Mouse (Mus musculus) forebrain, embryonic 11.5 days (tissue): ENCODE data around the gene Cep85l. TPM values are rescaled to one million over a fixed set of nuclear protein-coding genes. Genes with fewer than 3 reads are reported as not detected.

Experiments
- ATAC-seq: fragments of 200-750 bp; cut with Nextera tagmentation; replicated peaks from 2 replicates; pipeline ENCODE4 v1.8.0; 2017; ENCODE audit warnings: moderate TSS enrichment; ENCODE audit not compliant: low FRiP score
- DNase-seq: peaks from one replicate; pipeline ENCODE4 v3.0.0-alpha.2; 2017; ENCODE audit warnings: low spot score
- H3K27ac ChIP-seq: fragments of 300-500 bp; sonication (generic); 2 replicates; pipeline ENCODE4 v1.5.1; 2014; ENCODE audit warnings: low read depth, low read length
- H3K27me3 ChIP-seq: fragments of 300-500 bp; sonication (generic); 2 replicates; pipeline ENCODE4 v1.6.1; 2014; ENCODE audit warnings: mild to moderate bottlenecking, low read length, mixed read lengths; ENCODE audit not compliant: control insufficient read depth, insufficient read depth
- H3K36me3 ChIP-seq: fragments of 300-500 bp; sonication (generic); 2 replicates; pipeline ENCODE4 v1.6.1; 2014; ENCODE audit warnings: mild to moderate bottlenecking, low read length, moderate library complexity, mixed read lengths; ENCODE audit not compliant: control insufficient read depth, insufficient read depth
- H3K4me1 ChIP-seq: fragments of 300-500 bp; sonication (generic); replicated peaks from 2 replicates; pipeline ENCODE4 v1.6.1; 2014; ENCODE audit warnings: low read length, mixed read lengths; ENCODE audit not compliant: control insufficient read depth, insufficient read depth
- H3K4me2 ChIP-seq: fragments of 300-500 bp; sonication (generic); 2 replicates; pipeline ENCODE4 v1.6.1; 2014; ENCODE audit warnings: low read depth, mild to moderate bottlenecking, low read length, moderate library complexity, mixed read lengths; ENCODE audit not compliant: severe bottlenecking
- H3K4me3 ChIP-seq: fragments of 300-500 bp; sonication (generic); 2 replicates; pipeline ENCODE4 v1.5.1; 2014; ENCODE audit warnings: low read depth, low read length
- H3K9ac ChIP-seq: fragments of 300-500 bp; sonication (generic); 2 replicates; pipeline ENCODE4 v1.6.1; 2014; ENCODE audit warnings: low read length
- H3K9me3 ChIP-seq: fragments of 300-500 bp; sonication (generic); 2 replicates; pipeline ENCODE4 v1.6.1; 2016; ENCODE audit warnings: low read length, mixed read lengths; ENCODE audit not compliant: control insufficient read depth
- WGBS: fragments of 180-500 bp; shearing (Covaris S2); extraction: QIAGEN DNeasy Blood & Tissue Kit; methylation state at CpG from one replicate; pipeline ENCODE4 v1.1.7; 2014; 5-methylcytosine and 5-hydroxymethylcytosine counted together
- polyA plus RNA-seq: library from polyadenylated mRNA; unstranded; fragments of >200 nt; fragmentation: Nextera tagmentation; extraction: Ambion mirVana; gene quantifications from 2 replicates; pipeline ENCODE4 v1.2.1, GENCODE M21; 2014

Gene Cep85l
- polyA plus RNA-seq, 1 experiment from 2014 or later, result 4.8 TPM

- Histone ChIP-seq H3K9ac (no peak overlapping the region), H3K4me3 (no peak overlapping the region), H3K4me1 (no peaks in the 10 kb centered on the region), H3K4me2 (no peak overlapping the region), H3K9me3 (no peaks in the 10 kb centered on the region), H3K36me3 (no peaks in the 10 kb centered on the region), H3K27ac (no peak overlapping the region), H3K27me3 (no peaks in the 10 kb centered on the region)
- DNase-seq (no peak), ATAC-seq (no peak)
- WGBS, result 88% methylated on average over 9 of the region's 9 CpGs
Measured at GRCm38 (mm10) chr10:53342166-53342728, 37.5 kb downstream of the Cep85l start.

DNA sequence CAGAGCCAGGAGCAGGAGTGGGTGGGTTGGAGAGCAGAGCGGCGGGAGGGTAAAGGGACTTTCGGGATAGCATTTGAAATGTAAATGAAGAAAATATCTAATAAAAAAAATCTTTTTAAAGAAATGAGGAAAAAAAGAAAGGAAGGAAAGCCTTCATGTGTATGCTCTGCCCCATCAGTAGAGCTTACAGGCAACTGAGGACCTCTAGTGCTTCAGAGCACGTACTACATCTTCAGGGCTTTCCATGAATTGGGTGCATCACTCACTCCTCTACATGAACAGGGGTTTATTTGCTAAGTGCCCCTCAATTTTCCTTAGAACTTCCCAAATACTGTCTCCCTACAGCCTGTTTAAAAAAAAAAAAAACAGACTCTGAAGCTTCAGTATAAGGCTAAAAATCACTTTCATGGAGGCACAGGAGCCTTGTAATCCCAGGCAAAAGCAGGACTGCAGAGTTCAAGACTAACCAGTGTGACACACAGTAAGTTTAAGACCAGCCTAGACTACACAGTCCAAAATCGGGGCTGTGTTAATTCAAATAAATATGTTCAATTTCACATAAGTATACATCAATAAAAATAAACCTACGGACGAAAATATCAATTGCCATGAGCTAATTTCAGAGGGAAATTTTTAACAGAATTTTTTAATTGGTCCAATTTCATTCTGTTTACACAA is 38.3 kb downstream of the Cep85l start:
- WGBS, result 76% methylated on average over 7 of the region's 7 CpGs

DNA sequence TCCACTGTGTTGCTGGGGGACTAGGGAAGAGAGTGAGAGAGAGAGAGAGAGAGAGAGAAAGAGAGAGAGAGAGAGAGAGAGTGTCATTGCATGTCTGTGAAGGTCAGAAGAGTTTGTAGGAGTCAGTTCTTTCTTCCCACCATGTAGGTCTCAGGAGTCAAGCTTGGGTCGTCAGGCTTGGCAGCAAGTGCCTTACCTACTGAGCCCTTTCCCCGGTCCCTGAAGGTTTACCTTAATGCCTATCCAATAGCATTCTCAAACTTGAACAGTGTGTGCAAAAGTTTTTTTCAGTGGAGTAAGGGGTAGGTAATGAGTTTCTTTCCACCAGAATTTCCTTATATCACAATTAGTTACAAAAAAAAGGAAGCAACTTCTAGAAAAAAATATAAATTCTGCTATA is 40.7 kb downstream of the Cep85l start:
- WGBS, result 73% methylated on average over 2 of the region's 2 CpGs
- Histone ChIP-seq H3K27ac (no peak overlapping the region), H3K4me2 (no peak overlapping the region), H3K36me3 (no peaks in the 10 kb centered on the region), H3K9me3 (no peaks in the 10 kb centered on the region), H3K27me3 (no peaks in the 10 kb centered on the region), H3K4me1 (no peaks in the 10 kb centered on the region), H3K9ac (no peak overlapping the region), H3K4me3 (no peak overlapping the region)
- no peak for ATAC-seq
- no peak for DNase-seq

More for the DNA sequence above, 38.3 kb downstream of the Cep85l start:
- Histone ChIP-seq H3K27ac (no peak overlapping the region), H3K4me3 (no peak overlapping the region), H3K36me3 (no peaks in the 10 kb centered on the region), H3K27me3 (no peaks in the 10 kb centered on the region), H3K4me2 (no peak overlapping the region), H3K9me3 (no peaks in the 10 kb centered on the region), H3K9ac (no peak overlapping the region), H3K4me1 (no peaks in the 10 kb centered on the region)
- DNase-seq (no peak), ATAC-seq (0 out of 2 replicates have a peak, but pooled peaks have one; percentile 39)

GRCm38 (mm10) chr10:53337162-53337923 is 42.4 kb downstream of the Cep85l start, which contains the start of gene Pln:
Gene Pln, plus strand, starts transcription at chr10:53337667.
- Histone ChIP-seq H3K36me3 (no peaks in the 10 kb centered on the region), H3K4me2 (no peak within 1 kb of the TSS), H3K9ac (no peak within 1 kb of the TSS), H3K9me3 (no peaks in the 10 kb centered on the region), H3K27me3 (no peaks in the 10 kb centered on the region), H3K4me3 (no peak within 1 kb of the TSS), H3K4me1 (no peaks in the 10 kb centered on the region), H3K27ac (no peak within 1 kb of the TSS)
- WGBS, result 85% methylated on average over 6 of the region's 6 CpGs
- no peak for ATAC-seq
- no peak for DNase-seq

DNA sequence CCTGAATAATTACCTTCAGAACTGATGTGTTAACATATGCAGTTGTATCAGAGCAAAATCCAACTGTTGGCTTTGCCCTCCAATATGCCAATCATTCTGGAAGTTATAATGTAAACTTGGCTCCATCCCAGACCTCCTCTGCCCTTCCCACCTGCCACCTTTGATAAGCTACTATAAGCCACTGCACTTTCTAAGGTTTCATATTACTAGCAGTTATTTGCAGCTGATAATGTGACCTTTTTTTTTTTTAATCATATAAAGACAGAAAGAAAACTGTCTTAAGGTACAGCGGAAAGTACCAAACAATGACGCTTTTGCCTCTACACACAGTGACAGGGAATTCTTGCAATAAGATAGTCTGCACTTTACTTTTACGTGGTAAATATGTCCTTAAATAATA is 43.8 kb downstream of the Cep85l start:
- H3K4me1 ChIP-seq, result no peaks in the 10 kb centered on the region
- DNase-seq, result no peak
- H3K9ac ChIP-seq, result no peak overlapping the region
- H3K27me3 ChIP-seq, result no peaks in the 10 kb centered on the region
- H3K4me2 ChIP-seq, result no peak overlapping the region
- WGBS, result 93% methylated on average over 3 of the region's 3 CpGs
- ATAC-seq, result no peak
- H3K36me3 ChIP-seq, result no peaks in the 10 kb centered on the region
- no peaks in the 10 kb centered on the region for H3K9me3 ChIP-seq
- no peak overlapping the region for H3K4me3 ChIP-seq
- no peak overlapping the region for H3K27ac ChIP-seq

GRCm38 (mm10) chr10:53335266-53335665 is 44.5 kb downstream of the Cep85l start:
- no peaks in the 10 kb centered on the region for H3K36me3 ChIP-seq
- H3K9ac ChIP-seq, result no peak overlapping the region
- no peak for DNase-seq
- ATAC-seq, result no peak
- H3K4me2 ChIP-seq, result no peak overlapping the region
- no peaks in the 10 kb centered on the region for H3K27me3 ChIP-seq
- H3K27ac ChIP-seq, result no peak overlapping the region
- WGBS, result 83% methylated on average over 2 of the region's 2 CpGs
- H3K9me3 ChIP-seq, result no peaks in the 10 kb centered on the region
- H3K4me1 ChIP-seq, result no peaks in the 10 kb centered on the region
- no peak overlapping the region for H3K4me3 ChIP-seq

DNA sequence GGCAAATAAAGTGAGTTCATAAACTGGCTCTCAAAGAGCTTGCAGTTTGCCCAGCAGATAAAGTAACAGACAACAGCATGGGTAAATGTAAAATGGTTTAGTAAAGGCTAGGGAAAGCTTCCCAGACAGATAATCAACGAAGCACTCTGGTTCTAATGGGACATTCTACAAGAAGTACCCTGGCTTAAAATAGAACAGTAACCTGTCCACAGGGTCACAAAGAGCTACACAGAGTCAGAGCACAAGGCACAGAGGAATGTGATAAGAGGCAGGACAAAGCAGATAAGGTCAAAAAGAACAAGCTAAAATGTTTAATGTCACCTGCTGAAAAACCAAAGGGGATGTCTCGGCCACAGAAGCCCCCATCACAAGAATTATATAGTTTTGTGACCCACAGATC is 47.0 kb downstream of the Cep85l start:
- Histone ChIP-seq H3K9ac (no peak overlapping the region), H3K4me1 (no peaks in the 10 kb centered on the region), H3K27ac (no peak overlapping the region), H3K36me3 (no peaks in the 10 kb centered on the region), H3K4me2 (no peak overlapping the region), H3K4me3 (no peak overlapping the region), H3K27me3 (no peaks in the 10 kb centered on the region), H3K9me3 (no peaks in the 10 kb centered on the region)
- WGBS, result 84% methylated on average over 2 of the region's 2 CpGs
- no peak for ATAC-seq
- no peak for DNase-seq

DNA sequence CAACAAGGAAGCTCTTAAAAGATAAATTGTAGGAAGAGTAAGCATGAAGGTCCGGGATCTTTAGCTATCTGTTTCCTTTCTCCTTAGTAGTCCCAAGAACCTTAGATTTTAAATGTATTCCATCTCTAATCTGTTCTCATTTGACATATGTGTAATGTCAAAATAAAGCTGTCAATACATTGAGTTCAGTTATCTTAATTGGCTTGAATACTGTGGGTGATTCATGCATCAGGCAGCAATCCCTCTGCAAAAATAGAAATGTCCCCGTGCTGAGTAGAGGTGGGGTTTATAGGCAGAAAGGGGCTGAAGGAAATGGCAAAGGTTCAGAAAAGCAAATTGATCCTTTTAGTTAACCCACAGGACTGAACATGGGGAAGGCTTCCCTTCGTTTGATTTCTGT is 50.5 kb downstream of the Cep85l start:
- Histone ChIP-seq H3K4me3 (no peak overlapping the region), H3K36me3 (no peaks in the 10 kb centered on the region), H3K27me3 (no peaks in the 10 kb centered on the region), H3K9me3 (no peaks in the 10 kb centered on the region), H3K9ac (no peak overlapping the region), H3K27ac (no peak overlapping the region), H3K4me1 (no peaks in the 10 kb centered on the region), H3K4me2 (no peak overlapping the region)
- DNase-seq (no peak), ATAC-seq (no peak)
- WGBS, result 92% methylated on average over 3 of the region's 3 CpGs
